Mouse (Mus musculus) liver, postnatal 0 days (tissue): ENCODE measurements around the gene Fgb.

Experiments used
- CTCF ChIP-seq: sonication (generic); IDR thresholded peaks from 2 replicates; pipeline ENCODE4 v1.5.1; 2016; ENCODE audit warnings: antibody characterized with exemption, low read depth
- EP300 ChIP-seq: IDR thresholded peaks from 2 replicates; pipeline ENCODE4 v1.6.1; 2016; ENCODE audit warnings: antibody characterized with exemption, low read depth, mild to moderate bottlenecking

DNA sequence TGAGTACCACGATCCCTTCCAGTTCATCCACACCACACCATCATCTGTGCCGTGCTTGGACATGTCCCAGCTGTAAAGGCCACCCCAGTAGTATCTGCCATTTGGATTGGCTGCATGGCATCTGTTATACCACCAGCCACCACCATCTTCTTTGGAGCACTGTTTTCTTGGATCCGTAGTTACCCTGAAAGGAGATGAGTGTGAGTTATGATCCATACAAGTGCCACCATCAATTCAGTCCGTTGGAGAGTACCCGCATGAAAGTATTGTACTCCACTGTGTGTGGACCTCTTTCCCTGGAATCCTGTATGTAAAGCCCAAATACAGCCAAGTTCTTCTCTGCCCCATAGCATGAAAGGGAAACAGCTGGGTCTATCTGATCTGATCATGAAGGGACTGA is 7.2 kb downstream of the Fgb start:
- TF ChIP-seq EP300: no peak
- TF ChIP-seq CTCF: no peak
